Mouse (Mus musculus): ENCODE measurements around the gene S100a3.

GRCm38 (mm10) chr3:90579433-90579832, 19.1 kb downstream of the S100a3 start:
- no peak for TF ChIP-seq CTCF (IDR thresholded peaks at IDR 0.05; ENCODE audit: low read depth, low read length)
- TF ChIP-seq POLR2A (IDR thresholded peaks at IDR 0.05; ENCODE audit: insufficient read depth, low read length) = no peak
- no peak for TF ChIP-seq EP300 (IDR thresholded peaks at IDR 0.05; ENCODE audit: insufficient read depth, low read depth, low read length)

Data from ES-Bruce4 (cell line).